Mouse (Mus musculus): Measurements from ENCODE around the gene Znrf2. TPM values are rescaled to one million over a fixed set of nuclear protein-coding genes. Genes with fewer than 3 reads are reported as not detected.

Gene Znrf2
- polyA plus RNA-seq (2014; fragmentation: Nextera tagmentation; extraction: Ambion mirVana): 4.9 and 5.1 TPM in 2 replicates

DNA sequence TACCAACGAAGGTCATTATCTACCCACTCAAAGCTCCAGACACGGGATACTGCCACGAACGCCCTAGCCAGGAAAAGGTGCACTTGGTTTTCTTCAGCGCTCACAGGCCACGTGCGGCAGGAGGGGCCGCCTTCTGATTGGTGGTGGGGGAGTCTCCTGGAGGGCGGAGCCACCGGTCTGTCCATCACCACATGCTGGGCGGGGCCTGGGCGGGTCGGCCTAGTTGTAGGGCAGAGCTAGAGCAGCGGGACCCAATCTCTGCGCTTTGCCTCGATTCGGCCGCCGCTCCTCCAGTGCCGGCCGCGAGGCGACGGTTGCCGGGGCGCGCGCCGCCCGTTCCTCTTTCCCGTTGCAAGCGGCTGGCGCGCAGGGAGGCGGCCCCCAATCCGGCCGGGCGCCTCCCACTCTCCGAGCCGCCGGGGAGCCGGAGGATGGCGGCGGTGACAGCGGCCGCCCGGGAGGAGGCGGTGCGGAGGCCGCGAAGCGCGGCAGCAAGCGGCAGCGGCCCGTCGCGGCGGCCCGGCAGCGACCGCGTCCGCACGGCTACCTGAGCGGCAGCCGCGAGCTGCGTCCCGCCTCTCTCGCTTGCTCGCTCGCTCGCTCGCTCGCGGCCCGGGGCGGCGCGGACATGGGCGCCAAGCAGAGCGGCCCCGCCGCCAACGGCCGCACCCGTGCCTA, at the start of gene Znrf2:
TSS of gene Znrf2 (plus strand) at position 529 of the 678 bp plus-strand sequence.
- H3K4me3 ChIP-seq (ENCODE audit: low read depth, low read length): peak within 1 kb of the TSS; percentile 78
- 0% methylated on average over 26 of the region's 88 CpGs for WGBS
- ATAC-seq (ENCODE audit: low read depth): peak; percentile 99
- no peaks in the 10 kb centered on the region for H3K36me3 ChIP-seq (ENCODE audit: control insufficient read depth, insufficient read depth, low read length)
- no peaks in the 10 kb centered on the region for H3K9me3 ChIP-seq (ENCODE audit: control insufficient read depth, low read length)
- peak; percentile 99 for DNase-seq (ENCODE audit: low spot score)
- H3K4me2 ChIP-seq (ENCODE audit: low read depth, low read length): peak within 1 kb of the TSS; percentile 61
- peaks cover 19% of the 10 kb centered on the region for H3K4me1 ChIP-seq (ENCODE audit: control insufficient read depth, insufficient read depth, low read length)
- H3K9ac ChIP-seq (ENCODE audit: low read depth, low read length): peak within 1 kb of the TSS; percentile 87
- no peaks in the 10 kb centered on the region for H3K27me3 ChIP-seq (replicated peaks; ENCODE audit: control insufficient read depth, insufficient read depth, low read length)
- peak within 1 kb of the TSS; percentile 96 for H3K27ac ChIP-seq (replicated peaks; ENCODE audit: low read depth, low read length)

- no peak overlapping the region for H3K9ac ChIP-seq (ENCODE audit: low read depth, low read length)
- H3K36me3 ChIP-seq (ENCODE audit: control insufficient read depth, insufficient read depth, low read length): no peaks in the 10 kb centered on the region
- H3K27ac ChIP-seq (replicated peaks; ENCODE audit: low read depth, low read length): no peak overlapping the region
- peaks cover 9% of the 10 kb centered on the region; the same call in 1 of the 2 replicates for H3K4me1 ChIP-seq (ENCODE audit: control insufficient read depth, insufficient read depth, low read length)
- H3K4me3 ChIP-seq (ENCODE audit: low read depth, low read length): no peak overlapping the region
- no peaks in the 10 kb centered on the region for H3K9me3 ChIP-seq (ENCODE audit: control insufficient read depth, low read length)
- DNase-seq (ENCODE audit: low spot score): peak; percentile 32
- no peaks in the 10 kb centered on the region for H3K27me3 ChIP-seq (replicated peaks; ENCODE audit: control insufficient read depth, insufficient read depth, low read length)
- WGBS: 17% methylated on average over 4 of the region's 4 CpGs
- H3K4me2 ChIP-seq (ENCODE audit: low read depth, low read length): no peak overlapping the region
- ATAC-seq (ENCODE audit: low read depth): no peak
These were observed 49.0 kb upstream of the Znrf2 start for GRCm38 (mm10) chr6:54767746-54768145.

GRCm38 (mm10) chr6:54770766-54771165, 46.0 kb upstream of the Znrf2 start:
- WGBS: 67% methylated on average over 3 of the region's 4 CpGs

DNA sequence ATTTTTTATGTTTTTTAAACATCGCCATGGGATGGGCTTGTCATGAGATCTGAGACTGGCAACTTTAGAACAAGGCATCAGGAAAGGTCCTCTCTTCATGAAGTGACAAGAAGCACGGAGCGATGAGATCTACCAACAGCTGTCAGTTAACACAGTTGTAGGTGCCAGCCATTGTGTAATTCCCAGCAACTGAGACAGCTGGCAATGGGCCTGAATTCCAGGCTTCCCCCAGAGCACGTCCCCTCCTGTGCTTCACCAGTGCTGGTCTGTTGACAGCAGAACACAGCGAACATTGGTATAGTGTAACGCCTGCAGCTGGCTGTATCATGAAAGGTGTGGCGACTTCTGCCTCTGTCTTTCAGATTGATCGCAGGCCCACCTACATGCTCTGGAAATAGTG, 45.5 kb upstream of the Znrf2 start:
- Histone ChIP-seq H3K9ac (ENCODE audit: low read depth, low read length) (peak overlapping the region; percentile 21; the same call in 1 of the 2 replicates), H3K27ac (replicated peaks; ENCODE audit: low read depth, low read length) (no peak overlapping the region), H3K4me3 (ENCODE audit: low read depth, low read length) (no peak overlapping the region), H3K9me3 (ENCODE audit: control insufficient read depth, low read length) (no peaks in the 10 kb centered on the region), H3K4me1 (ENCODE audit: control insufficient read depth, insufficient read depth, low read length) (peaks cover 9% of the 10 kb centered on the region; the same call in 1 of the 2 replicates), H3K27me3 (replicated peaks; ENCODE audit: control insufficient read depth, insufficient read depth, low read length) (no peaks in the 10 kb centered on the region), H3K4me2 (ENCODE audit: low read depth, low read length) (no peak overlapping the region), H3K36me3 (ENCODE audit: control insufficient read depth, insufficient read depth, low read length) (no peaks in the 10 kb centered on the region)
- ATAC-seq (ENCODE audit: low read depth) (peak; percentile 92), DNase-seq (ENCODE audit: low spot score) (peak; percentile 87)
- WGBS: 54% methylated on average over 8 of the region's 8 CpGs

More at GRCm38 (mm10) chr6:54770766-54771165, 46.0 kb upstream of the Znrf2 start:
- no peak for DNase-seq (ENCODE audit: low spot score)
- Histone ChIP-seq H3K27ac (replicated peaks; ENCODE audit: low read depth, low read length) (no peak overlapping the region), H3K4me1 (ENCODE audit: control insufficient read depth, insufficient read depth, low read length) (peaks cover 9% of the 10 kb centered on the region; the same call in 1 of the 2 replicates), H3K4me3 (ENCODE audit: low read depth, low read length) (no peak overlapping the region), H3K4me2 (ENCODE audit: low read depth, low read length) (no peak overlapping the region), H3K36me3 (ENCODE audit: control insufficient read depth, insufficient read depth, low read length) (no peaks in the 10 kb centered on the region), H3K9me3 (ENCODE audit: control insufficient read depth, low read length) (no peaks in the 10 kb centered on the region), H3K27me3 (replicated peaks; ENCODE audit: control insufficient read depth, insufficient read depth, low read length) (no peaks in the 10 kb centered on the region), H3K9ac (ENCODE audit: low read depth, low read length) (no peak overlapping the region)
- no peak for ATAC-seq (ENCODE audit: low read depth)

- DNase-seq (ENCODE audit: low spot score) (no peak), ATAC-seq (ENCODE audit: low read depth) (no peak)
- Histone ChIP-seq H3K27ac (replicated peaks; ENCODE audit: low read depth, low read length) (no peak overlapping the region), H3K27me3 (replicated peaks; ENCODE audit: control insufficient read depth, insufficient read depth, low read length) (no peaks in the 10 kb centered on the region), H3K36me3 (ENCODE audit: control insufficient read depth, insufficient read depth, low read length) (no peaks in the 10 kb centered on the region), H3K9me3 (ENCODE audit: control insufficient read depth, low read length) (no peaks in the 10 kb centered on the region), H3K4me1 (ENCODE audit: control insufficient read depth, insufficient read depth, low read length) (peaks cover 9% of the 10 kb centered on the region; the same call in 1 of the 2 replicates), H3K4me2 (ENCODE audit: low read depth, low read length) (no peak overlapping the region), H3K9ac (ENCODE audit: low read depth, low read length) (no peak overlapping the region), H3K4me3 (ENCODE audit: low read depth, low read length) (no peak overlapping the region)
- WGBS: 91% methylated on average over 5 of the region's 5 CpGs
These were observed 44.6 kb upstream of the Znrf2 start for GRCm38 (mm10) chr6:54772078-54772477.

- no peaks in the 10 kb centered on the region for H3K9me3 ChIP-seq (ENCODE audit: control insufficient read depth, low read length)
- H3K27me3 ChIP-seq (replicated peaks; ENCODE audit: control insufficient read depth, insufficient read depth, low read length): no peaks in the 10 kb centered on the region
- no peak overlapping the region for H3K27ac ChIP-seq (replicated peaks; ENCODE audit: low read depth, low read length)
- ATAC-seq (ENCODE audit: low read depth): no peak
- no peak overlapping the region for H3K9ac ChIP-seq (ENCODE audit: low read depth, low read length)
- DNase-seq (ENCODE audit: low spot score): no peak
- no peaks in the 10 kb centered on the region for H3K36me3 ChIP-seq (ENCODE audit: control insufficient read depth, insufficient read depth, low read length)
- H3K4me1 ChIP-seq (ENCODE audit: control insufficient read depth, insufficient read depth, low read length): 0 out of 2 replicates have a peak, but pooled peaks cover 5% of the 10 kb centered on the region
- H3K4me2 ChIP-seq (ENCODE audit: low read depth, low read length): no peak overlapping the region
- no peak overlapping the region for H3K4me3 ChIP-seq (ENCODE audit: low read depth, low read length)
These were observed 41.0 kb upstream of the Znrf2 start for GRCm38 (mm10) chr6:54775739-54776138.

GRCm38 (mm10) chr6:54777661-54778060, 39.1 kb upstream of the Znrf2 start:
- H3K4me1 ChIP-seq (ENCODE audit: control insufficient read depth, insufficient read depth, low read length): no peaks in the 10 kb centered on the region
- no peaks in the 10 kb centered on the region for H3K27me3 ChIP-seq (replicated peaks; ENCODE audit: control insufficient read depth, insufficient read depth, low read length)
- no peak overlapping the region for H3K27ac ChIP-seq (replicated peaks; ENCODE audit: low read depth, low read length)
- H3K4me2 ChIP-seq (ENCODE audit: low read depth, low read length): no peak overlapping the region
- H3K36me3 ChIP-seq (ENCODE audit: control insufficient read depth, insufficient read depth, low read length): no peaks in the 10 kb centered on the region
- H3K4me3 ChIP-seq (ENCODE audit: low read depth, low read length): no peak overlapping the region
- no peaks in the 10 kb centered on the region for H3K9me3 ChIP-seq (ENCODE audit: control insufficient read depth, low read length)
- no peak for ATAC-seq (ENCODE audit: low read depth)
- 43% methylated on average over 8 of the region's 8 CpGs for WGBS
- no peak for DNase-seq (ENCODE audit: low spot score)
- H3K9ac ChIP-seq (ENCODE audit: low read depth, low read length): no peak overlapping the region

DNA sequence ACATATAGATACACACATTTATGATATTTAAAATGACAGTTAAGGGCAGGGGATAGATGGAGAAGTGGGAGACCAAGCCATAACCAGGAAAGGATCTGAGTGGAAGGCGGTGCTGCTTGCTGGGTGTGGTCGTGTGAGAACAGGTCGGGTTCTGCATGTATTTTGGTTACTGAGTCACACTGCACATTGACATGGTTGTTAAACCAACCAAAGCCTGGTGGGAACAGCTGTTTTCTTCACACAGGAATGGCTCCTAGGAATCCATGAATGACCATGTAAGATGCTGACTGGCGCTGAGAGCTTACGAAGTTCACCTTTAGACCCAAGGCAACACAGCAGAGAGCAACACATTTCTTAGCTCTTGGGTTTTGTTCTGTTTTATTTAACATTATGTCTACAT, 36.7 kb upstream of the Znrf2 start:
- Histone ChIP-seq H3K27me3 (replicated peaks; ENCODE audit: control insufficient read depth, insufficient read depth, low read length) (no peaks in the 10 kb centered on the region), H3K4me1 (ENCODE audit: control insufficient read depth, insufficient read depth, low read length) (no peaks in the 10 kb centered on the region), H3K36me3 (ENCODE audit: control insufficient read depth, insufficient read depth, low read length) (no peaks in the 10 kb centered on the region), H3K4me3 (ENCODE audit: low read depth, low read length) (no peak overlapping the region), H3K9me3 (ENCODE audit: control insufficient read depth, low read length) (no peaks in the 10 kb centered on the region), H3K27ac (replicated peaks; ENCODE audit: low read depth, low read length) (no peak overlapping the region), H3K4me2 (ENCODE audit: low read depth, low read length) (no peak overlapping the region), H3K9ac (ENCODE audit: low read depth, low read length) (no peak overlapping the region)
- ATAC-seq (ENCODE audit: low read depth) (no peak), DNase-seq (ENCODE audit: low spot score) (no peak)
- 79% methylated on average over 5 of the region's 5 CpGs for WGBS

Measured in embryonic facial prominence, embryonic 14.5 days (tissue).